Mouse (Mus musculus) heart, embryonic 16.5 days (tissue): ENCODE measurements around the gene Nxph4. TPM values are rescaled to one million over a fixed set of nuclear protein-coding genes. Genes with fewer than 3 reads are reported as not detected.
A peak's percentile ranks its signal among the peaks of the same experiment; 100 is the strongest.

Experiments used
- ATAC-seq: fragments of 200-750 bp; cut with Nextera tagmentation; replicated peaks from 2 replicates; pipeline ENCODE4 v1.8.0; 2017; ENCODE audit warnings: moderate number of reproducible peaks; ENCODE audit not compliant: insufficient read depth, low FRiP score; ENCODE audit errors: extremely low read depth
- H3K27ac ChIP-seq: fragments of 300-500 bp; sonication (generic); 2 replicates; pipeline ENCODE4 v1.5.1; 2014; ENCODE audit warnings: mild to moderate bottlenecking, low read length, control low read depth, moderate library complexity
- H3K27me3 ChIP-seq: fragments of 300-500 bp; sonication (generic); 2 replicates; pipeline ENCODE4 v1.6.1; 2014; ENCODE audit warnings: low read length, mixed read lengths; ENCODE audit not compliant: control insufficient read depth, insufficient read depth
- H3K36me3 ChIP-seq: fragments of 300-500 bp; sonication (generic); 2 replicates; pipeline ENCODE4 v1.6.1; 2014; ENCODE audit not compliant: control insufficient read depth, insufficient read depth
- H3K4me1 ChIP-seq: fragments of 300-500 bp; sonication (generic); 2 replicates; pipeline ENCODE4 v1.6.1; 2014; ENCODE audit warnings: low read length, mixed read lengths; ENCODE audit not compliant: control insufficient read depth, insufficient read depth
- H3K4me2 ChIP-seq: fragments of 300-500 bp; sonication (generic); 2 replicates; pipeline ENCODE4 v1.6.1; 2014; ENCODE audit warnings: low read depth, mild to moderate bottlenecking, control low read depth, low read length
- H3K4me3 ChIP-seq: fragments of 300-500 bp; sonication (generic); 2 replicates; pipeline ENCODE4 v1.5.1; 2014; ENCODE audit warnings: mild to moderate bottlenecking, control low read depth, low read length
- H3K9ac ChIP-seq: fragments of 300-500 bp; sonication (generic); 2 replicates; pipeline ENCODE4 v1.6.1; 2014; ENCODE audit warnings: low read length, control low read depth
- H3K9me3 ChIP-seq: fragments of 300-500 bp; sonication (generic); replicated peaks from 2 replicates; pipeline ENCODE4 v1.6.1; 2016; ENCODE audit warnings: low read length; ENCODE audit not compliant: control insufficient read depth
- WGBS: fragments of 180-500 bp; shearing (Covaris S2); extraction: QIAGEN DNeasy Blood & Tissue Kit; methylation state at CpG from one replicate; pipeline ENCODE4 v1.1.7; 2014; 5-methylcytosine and 5-hydroxymethylcytosine counted together
- polyA plus RNA-seq: library from polyadenylated mRNA; unstranded; fragments of >200 nt; fragmentation: Nextera tagmentation; extraction: Ambion mirVana; gene quantifications from 2 replicates; pipeline ENCODE4 v1.2.1, GENCODE M21; 2015

Nxph4 gene
- polyA plus RNA-seq, 1 experiment from 2014 or later, result 1.4 TPM

GRCm38 (mm10) chr10:127521611-127522080 is 12.7 kb downstream of the Nxph4 start:
- 6% methylated on average over 12 of the region's 12 CpGs for WGBS
- Histone ChIP-seq H3K36me3 (peaks cover 25% of the 10 kb centered on the region), H3K27me3 (peaks cover 29% of the 10 kb centered on the region), H3K4me1 (peaks cover 30% of the 10 kb centered on the region), H3K27ac (no peak overlapping the region), H3K9ac (peak overlapping the region; percentile 74), H3K9me3 (no peaks in the 10 kb centered on the region), H3K4me2 (peak overlapping the region; percentile 78), H3K4me3 (peak overlapping the region; percentile 80)
- ATAC-seq, result no peak; the same call in 1 of the 2 replicates

GRCm38 (mm10) chr10:127520714-127521357 is 13.5 kb downstream of the Nxph4 start:
- H3K4me1 ChIP-seq, result peaks cover 30% of the 10 kb centered on the region
- H3K9me3 ChIP-seq, result no peaks in the 10 kb centered on the region
- H3K4me2 ChIP-seq, result peak overlapping the region; percentile 78
- peak overlapping the region; percentile 80 for H3K4me3 ChIP-seq
- H3K36me3 ChIP-seq, result peaks cover 25% of the 10 kb centered on the region
- WGBS, result 80% methylated on average over 20 of the region's 20 CpGs
- H3K27me3 ChIP-seq, result peaks cover 21% of the 10 kb centered on the region
- no peak overlapping the region for H3K27ac ChIP-seq
- ATAC-seq, result no peak
- peak overlapping the region; percentile 74 for H3K9ac ChIP-seq

GRCm38 (mm10) chr10:127519903-127520713 is 14.3 kb downstream of the Nxph4 start:
- 93% methylated on average over 37 of the region's 37 CpGs for WGBS
- H3K27ac ChIP-seq, result no peak overlapping the region
- no peak overlapping the region for H3K9ac ChIP-seq
- H3K4me3 ChIP-seq, result no peak overlapping the region
- H3K36me3 ChIP-seq, result peaks cover 25% of the 10 kb centered on the region
- H3K4me2 ChIP-seq, result no peak overlapping the region
- no peaks in the 10 kb centered on the region for H3K9me3 ChIP-seq
- peaks cover 30% of the 10 kb centered on the region for H3K4me1 ChIP-seq
- ATAC-seq, result no peak
- H3K27me3 ChIP-seq, result peaks cover 13% of the 10 kb centered on the region

- Histone ChIP-seq H3K27ac (no peak overlapping the region), H3K4me2 (no peak overlapping the region), H3K9me3 (no peaks in the 10 kb centered on the region), H3K36me3 (peaks cover 25% of the 10 kb centered on the region), H3K4me3 (no peak overlapping the region), H3K4me1 (peaks cover 37% of the 10 kb centered on the region), H3K9ac (no peak overlapping the region), H3K27me3 (peaks cover 11% of the 10 kb centered on the region)
- no peak for ATAC-seq
- WGBS, result 96% methylated on average over 26 of the region's 26 CpGs
Measured at GRCm38 (mm10) chr10:127519041-127519701, 15.2 kb downstream of the Nxph4 start.

- no peak overlapping the region for H3K9ac ChIP-seq
- WGBS, result 91% methylated on average over 22 of the region's 22 CpGs
- peaks cover 13% of the 10 kb centered on the region for H3K27me3 ChIP-seq
- H3K4me3 ChIP-seq, result no peak overlapping the region
- H3K4me1 ChIP-seq, result peaks cover 47% of the 10 kb centered on the region
- H3K4me2 ChIP-seq, result no peak overlapping the region
- H3K9me3 ChIP-seq, result no peaks in the 10 kb centered on the region
- no peak overlapping the region for H3K27ac ChIP-seq
- peaks cover 25% of the 10 kb centered on the region for H3K36me3 ChIP-seq
- ATAC-seq, result no peak
Measured at GRCm38 (mm10) chr10:127517941-127518340, 16.4 kb downstream of the Nxph4 start.

GRCm38 (mm10) chr10:127516576-127517260 is 17.6 kb downstream of the Nxph4 start:
- Histone ChIP-seq H3K27ac (peak overlapping the region; percentile 77), H3K4me1 (peaks cover 46% of the 10 kb centered on the region), H3K36me3 (peaks cover 25% of the 10 kb centered on the region), H3K9ac (peak overlapping the region; percentile 56), H3K4me2 (peak overlapping the region; percentile 54), H3K4me3 (peak overlapping the region; percentile 8), H3K27me3 (peaks cover 23% of the 10 kb centered on the region), H3K9me3 (no peaks in the 10 kb centered on the region)
- 23% methylated on average over 30 of the region's 30 CpGs for WGBS
- ATAC-seq, result peak; percentile 74

GRCm38 (mm10) chr10:127515983-127516459 is 18.3 kb downstream of the Nxph4 start:
- H3K4me2 ChIP-seq, result peak overlapping the region; percentile 54
- 0 out of 2 replicates have a peak, but pooled peaks have one; percentile 0 for ATAC-seq
- H3K27ac ChIP-seq, result peak overlapping the region; percentile 77
- WGBS, result 30% methylated on average over 8 of the region's 8 CpGs
- peak overlapping the region; percentile 8 for H3K4me3 ChIP-seq
- peaks cover 43% of the 10 kb centered on the region for H3K4me1 ChIP-seq
- H3K36me3 ChIP-seq, result peaks cover 25% of the 10 kb centered on the region
- H3K9me3 ChIP-seq, result no peaks in the 10 kb centered on the region
- H3K27me3 ChIP-seq, result peaks cover 29% of the 10 kb centered on the region
- H3K9ac ChIP-seq, result peak overlapping the region; percentile 56

GRCm38 (mm10) chr10:127515271-127515982 is 18.9 kb downstream of the Nxph4 start:
- Histone ChIP-seq H3K27ac (peak overlapping the region; percentile 77), H3K9me3 (no peaks in the 10 kb centered on the region), H3K9ac (peak overlapping the region; percentile 58), H3K27me3 (peaks cover 35% of the 10 kb centered on the region), H3K36me3 (peaks cover 25% of the 10 kb centered on the region), H3K4me1 (peaks cover 42% of the 10 kb centered on the region), H3K4me2 (peak overlapping the region; percentile 54), H3K4me3 (peak overlapping the region; percentile 34)
- 41% methylated on average over 9 of the region's 9 CpGs for WGBS
- ATAC-seq, result no peak
